In the genomic region with DNA sequence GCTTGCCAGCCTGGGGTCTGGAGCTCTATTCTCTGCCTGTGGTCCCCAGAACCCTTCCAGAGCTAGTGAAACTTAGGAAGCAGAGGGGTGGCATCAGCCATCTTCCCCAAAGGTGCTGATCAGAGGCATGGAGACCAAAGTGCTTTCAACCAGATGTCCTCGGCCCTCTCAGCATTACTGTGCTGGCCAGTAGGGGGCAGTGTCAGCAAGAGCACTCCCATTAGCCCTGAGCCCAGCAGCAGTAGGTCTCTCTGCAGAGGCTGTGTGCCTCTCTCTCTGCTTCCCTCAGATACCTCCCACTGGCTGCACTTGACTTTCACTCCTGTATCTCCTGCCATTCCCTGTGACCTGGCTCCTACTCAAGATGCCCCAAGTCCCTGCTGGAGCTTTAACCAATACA, we compare ENCODE assay signal across 10 mouse cellular contexts. TPM values are rescaled to one million over a fixed set of nuclear protein-coding genes. Genes with fewer than 3 reads are reported as not detected.
DNase-seq lines count a peak whose midpoint lies in the region; ATAC-seq and TF ChIP-seq lines count a peak whose summit lies in the region.
"Had no signal": no experiment of that assay in that cellular context is flagged by ENCODE, and none has a peak within 500 bp of the region (broad histone marks: within the 10 kb centered on the region; RNA-seq: fewer than 3 reads in every experiment).

No protein-coding gene starts in this region.

- H3K9me3 ChIP-seq in CH12.LX (replicated peaks; ENCODE audit: low read length): no peaks in the 10 kb centered on the region
- H3K9me3 ChIP-seq in limb, embryonic 14.5 days (ENCODE audit: control insufficient read depth, low read length): no peaks in the 10 kb centered on the region
- H3K9me3 ChIP-seq: embryonic facial prominence, embryonic 12.5 days; limb, embryonic 13.5 days had no signal

- dilution Hi-C loops in CH12.LX (cut with MboI; ENCODE audit: extremely low pct_ligation_motif_present, extremely low pct_unique_long_range_greater_than_20kb, low sequenced_read_pairs): no loop called here

- H3K4me1 ChIP-seq in heart, adult 2 months (ENCODE audit: control insufficient read depth, insufficient read depth, low read length): no peaks in the 10 kb centered on the region
- no peaks in the 10 kb centered on the region for H3K4me1 ChIP-seq in CH12.LX (ENCODE audit: control insufficient read depth in 1 of 2, insufficient read depth in 2 of 2)
- no peaks in the 10 kb centered on the region for H3K4me1 ChIP-seq in bone marrow, adult 2 months (ENCODE audit: control insufficient read depth, insufficient read depth, low read length)
- no peaks in the 10 kb centered on the region for H3K4me1 ChIP-seq in limb, embryonic 14.5 days (ENCODE audit: control insufficient read depth, insufficient read depth, low read length)
- H3K4me1 ChIP-seq: embryonic facial prominence, embryonic 12.5 days; limb, embryonic 13.5 days had no signal

- no peak overlapping the region for H3K4me2 ChIP-seq in CH12.LX (ENCODE audit: insufficient read depth, low read depth, poor library complexity, severe bottlenecking)
- H3K4me2 ChIP-seq in limb, embryonic 14.5 days (replicated peaks; ENCODE audit: low read depth, low read length, severe bottlenecking): no peak overlapping the region
- H3K4me2 ChIP-seq: embryonic facial prominence, embryonic 12.5 days; limb, embryonic 13.5 days had no signal

- TF ChIP-seq CTCF in heart, adult 2 months (IDR thresholded peaks at IDR 0.05): peak; percentile 89
- peak; percentile 73 to 78 for TF ChIP-seq CTCF in CH12.LX (conservative IDR thresholded peaks at IDR 0.05 in 1 of 2, IDR thresholded peaks at IDR 0.05 in 1 of 2; ENCODE audit: low read depth in 2 of 2, low read length in 2 of 2)
- peak; percentile 89 for TF ChIP-seq CTCF in bone marrow, adult 2 months (IDR thresholded peaks at IDR 0.05; ENCODE audit: control insufficient read depth, insufficient read depth, low read length)

- DNase-seq in heart, adult 2 months: peak; percentile 47 to 71
- DNase-seq in heart, postnatal 25 days (ENCODE audit: low spot score): no peak
- DNase-seq in CH12.LX (ENCODE audit: extremely low read depth): peak; percentile 63
- DNase-seq in heart, postnatal 14 days: peak; percentile 61 to 70
- peak; percentile 40 for DNase-seq in limb, embryonic 14.5 days (ENCODE audit: low spot score)
- no peak for DNase-seq in yolk sac, embryonic 10.5 days (ENCODE audit: low spot score)

- peak; percentile 45 for TF ChIP-seq RAD21 in CH12.LX (IDR thresholded peaks at IDR 0.05; ENCODE audit: low read depth, low read length)

- H3K9ac ChIP-seq in heart, adult 2 months (ENCODE audit: low read depth, low read length): no peak overlapping the region
- no peak overlapping the region for H3K9ac ChIP-seq in CH12.LX (ENCODE audit: insufficient read depth, low read depth)
- H3K9ac ChIP-seq in limb, embryonic 14.5 days (ENCODE audit: low read depth, low read length, severe bottlenecking): no peak overlapping the region
- H3K9ac ChIP-seq: embryonic facial prominence, embryonic 12.5 days; limb, embryonic 13.5 days had no signal

- no peak overlapping the region for H3K4me3 ChIP-seq in heart, adult 2 months
- no peak overlapping the region for H3K4me3 ChIP-seq in CH12.LX (replicated peaks in 1 of 3; ENCODE audit: low read depth in 2 of 3, low read length in 2 of 3, poor library complexity in 1 of 3)
- no peak overlapping the region for H3K4me3 ChIP-seq in bone marrow, adult 2 months (replicated peaks; ENCODE audit: control insufficient read depth, low read depth, low read length)
- H3K4me3 ChIP-seq in limb, embryonic 14.5 days (replicated peaks; ENCODE audit: low read length): no peak overlapping the region
- H3K4me3 ChIP-seq: embryonic facial prominence, embryonic 12.5 days; limb, embryonic 13.5 days had no signal

- no peaks in the 10 kb centered on the region for H3K79me2 ChIP-seq in heart, adult 2 months (replicated peaks; ENCODE audit: control insufficient read depth, insufficient read depth, low read length)
- no peaks in the 10 kb centered on the region for H3K79me2 ChIP-seq in CH12.LX (replicated peaks; ENCODE audit: control insufficient read depth, extremely low read depth, insufficient read depth, poor library complexity, severe bottlenecking)

- no peaks in the 10 kb centered on the region for H3K27me3 ChIP-seq in heart, adult 2 months (ENCODE audit: control insufficient read depth, insufficient read depth, low read length)
- H3K27me3 ChIP-seq in CH12.LX (replicated peaks): no peaks in the 10 kb centered on the region
- no peaks in the 10 kb centered on the region for H3K27me3 ChIP-seq in limb, embryonic 14.5 days (ENCODE audit: control insufficient read depth, insufficient read depth, low read length)
- H3K27me3 ChIP-seq: embryonic facial prominence, embryonic 12.5 days; limb, embryonic 13.5 days had no signal

- 37% methylated on average over 1 of the region's 1 CpGs for WGBS in heart, adult 2 months
- WGBS in bone marrow, adult 2 months: 29% methylated on average over 1 of the region's 1 CpGs
- WGBS in limb, embryonic 14.5 days: 46% methylated on average over 1 of the region's 1 CpGs

- intact Hi-C loops in heart, adult 2 months (cut with DNase I): no loop called here
- intact Hi-C loops in heart, postnatal 25 days (cut with DNase I): loop anchor here (5.0 kb wide), 1 partner anchor 199 kb away; a partner anchor contains a TSS
- intact Hi-C loops in heart, postnatal 14 days (cut with DNase I): loop anchor here (10.0 kb wide), 1 partner anchor 192 kb away; no protein-coding TSS in a partner anchor

- in situ Hi-C loops in CH12.LX (cut with MboI; ENCODE audit: low pct_ligation_motif_present, low pct_unique_long_range_greater_than_20kb, low sequenced_read_pairs): no loop called here

- TF ChIP-seq EP300 in heart, adult 2 months (IDR thresholded peaks at IDR 0.05; ENCODE audit: insufficient read depth, low read depth, low read length): no peak
- no peak for TF ChIP-seq EP300 in CH12.LX (IDR thresholded peaks at IDR 0.05; ENCODE audit: low read length)

- no peak overlapping the region for H3K27ac ChIP-seq in heart, adult 2 months
- H3K27ac ChIP-seq in CH12.LX (ENCODE audit: insufficient read depth, low read depth): no peak overlapping the region
- H3K27ac ChIP-seq in bone marrow, adult 2 months (ENCODE audit: control insufficient read depth, insufficient read depth, low read depth, low read length, poor library complexity): no peak overlapping the region
- no peak overlapping the region for H3K27ac ChIP-seq in limb, embryonic 14.5 days (replicated peaks; ENCODE audit: low read depth, low read length)
- H3K27ac ChIP-seq: embryonic facial prominence, embryonic 12.5 days; limb, embryonic 13.5 days had no signal

- TF ChIP-seq POLR2A in heart, adult 2 months (IDR thresholded peaks at IDR 0.05; ENCODE audit: insufficient read depth, low read depth, low read length): no peak
- TF ChIP-seq POLR2A in CH12.LX (IDR thresholded peaks at IDR 0.05; ENCODE audit: low read depth, low read length): no peak
- no peak for TF ChIP-seq POLR2A in bone marrow, adult 2 months (IDR thresholded peaks at IDR 0.05; ENCODE audit: borderline replicate concordance, control insufficient read depth, low read depth, low read length)
- TF ChIP-seq POLR2A in limb, embryonic 14.5 days (IDR thresholded peaks at IDR 0.05; ENCODE audit: borderline replicate concordance, extremely low read depth, insufficient read depth, insufficient read length): no peak

- no peaks in the 10 kb centered on the region for H3K36me3 ChIP-seq in heart, adult 2 months (ENCODE audit: control insufficient read depth, insufficient read depth, low read length)
- H3K36me3 ChIP-seq in CH12.LX (replicated peaks in 1 of 2; ENCODE audit: control insufficient read depth in 1 of 2, insufficient read depth in 1 of 2, low read length in 1 of 2): peaks cover 0 to 15% of the 10 kb centered on the region in 2 experiments
- H3K36me3 ChIP-seq in limb, embryonic 14.5 days (ENCODE audit: control insufficient read depth, insufficient read depth, low read length): peaks cover 73% of the 10 kb centered on the region

- ATAC-seq in limb, embryonic 14.5 days (ENCODE audit: low FRiP score, low read depth): peak; percentile 46; the same call in 1 of the 2 replicates
- ATAC-seq in neutrophil, adult 5-6 weeks (ENCODE audit: extremely low read depth, insufficient number of reproducible peaks, low FRiP score, poor library complexity, severe bottlenecking): peak; percentile 57; the same call in 1 of the 2 replicates

TF ChIP-seq in CH12.LX, 34 proteins besides CTCF, POLR2A, EP300 and RAD21:
- TF ChIP-seq USF1 (IDR thresholded peaks at IDR 0.05; ENCODE audit: low read depth, low read length) (no peak), SMC3 (IDR thresholded peaks at IDR 0.05; ENCODE audit: low read depth, low read length) (peak; percentile 41), NELFE (IDR thresholded peaks at IDR 0.05; ENCODE audit: low read depth, low read length) (0 out of 2 replicates have a peak, but pooled peaks have one; percentile 31), ZMIZ1 (IDR thresholded peaks at IDR 0.05; ENCODE audit: low read depth, low read length) (no peak), TCF12 (IDR thresholded peaks at IDR 0.05; ENCODE audit: low read depth, low read length) (0 out of 2 replicates have a peak, but pooled peaks have one; percentile 33)
TF ChIP-seq in CH12.LX: peak in this region for 3.

RNA-seq across cellular contexts. Expression of a gene that starts 11.0 kb away (rescaled TPM):
- total RNA-seq in heart, adult 2 months (2021): 10 to 100 TPM; 72.9 to 79.3 TPM
- polyA plus RNA-seq in heart, adult 2 months (2012; rRNA removed): 45.8 and 63.4 TPM in 2 replicates
- 10 to 100 TPM; 68.8 to 83.0 TPM for total RNA-seq in heart, postnatal 25 days (2021)
- total RNA-seq in CH12.LX (2012; rRNA removed) (67.0 and 68.5 TPM in 2 replicates), CH12.LX (2014; rRNA removed) (94.6 and 104 TPM in 2 replicates)
- polyA plus RNA-seq in CH12.LX (2012; ENCODE audit: insufficient read length, low read depth): 66.2 and 72.3 TPM in 2 replicates
- polyA plus RNA-seq in bone marrow, adult 2 months (2011; ENCODE audit: insufficient read depth, insufficient read length, low replicate concordance, missing spikeins): 31.2 and 34.6 TPM in 2 replicates
- total RNA-seq in heart, postnatal 14 days (2021): 10 to 100 TPM; 83.3 to 85.6 TPM
- 78.7 and 80.4 TPM in 2 replicates for polyA plus RNA-seq in limb, embryonic 14.5 days (2012; rRNA removed)
- 61.3 and 66.1 TPM in 2 replicates for polyA plus RNA-seq in limb, embryonic 14.5 days (2014; fragmentation: Nextera tagmentation; extraction: Ambion mirVana)
- total RNA-seq in neutrophil, adult 5-6 weeks (2017): 146 and 156 TPM in 2 replicates

Comparison
In these comparisons a context has a peak if more than half of its experiments do, and no peak if none do; other contexts are left out.
1. DNase-seq: peak in heart, adult 2 months (2 of 2), CH12.LX (single experiment), heart, postnatal 14 days (2 of 2) and limb, embryonic 14.5 days (single experiment); none in heart, postnatal 25 days (single experiment) and yolk sac, embryonic 10.5 days (single experiment).
2. Peak in every context shown above with its lines, with median percentiles within 50 percentile points of each other: CTCF ChIP-seq.